Mouse (Mus musculus) cerebellum, adult 2 months (tissue): ENCODE measurements at regions not wholly inside any gene's neighbourhood (a gene's known extent, or its start where the extent isn't known, plus 50 kb on each side); places are given as distances from the start of the nearest gene placed in this dataset.

Experiments used
- DNase-seq, 2 experiments: peaks; one replicate each; pipeline ENCODE4 v3.0.0; 2021
- H3K27ac ChIP-seq: fragments of 200-500 bp; 2 replicates; pipeline ENCODE4 v1.5.1; 2012; ENCODE audit warnings: low read length, control low read depth, inconsistent platforms; ENCODE audit not compliant: insufficient read depth
- H3K27me3 ChIP-seq: fragments of 200-500 bp; 2 replicates; pipeline ENCODE4 v1.6.1; 2012; ENCODE audit warnings: inconsistent platforms, mild to moderate bottlenecking, low read length, moderate library complexity; ENCODE audit not compliant: control insufficient read depth, insufficient read depth
- H3K4me1 ChIP-seq: fragments of 200-500 bp; 2 replicates; pipeline ENCODE4 v1.6.1; 2011; ENCODE audit warnings: low read length; ENCODE audit not compliant: control insufficient read depth, insufficient read depth
- H3K4me3 ChIP-seq: fragments of 200-500 bp; replicated peaks from 2 replicates; pipeline ENCODE3; 2011; ENCODE audit warnings: mild to moderate bottlenecking, low read depth, low read length, control low read depth; ENCODE audit not compliant: insufficient read depth
- CTCF ChIP-seq: fragments of 200-500 bp; IDR thresholded peaks from 2 replicates; pipeline ENCODE4 v1.5.1; 2011; ENCODE audit warnings: low read depth, mild to moderate bottlenecking, control low read depth, low read length, moderate library complexity, borderline replicate concordance; ENCODE audit not compliant: insufficient read depth
- POLR2A ChIP-seq: fragments of 200-500 bp; IDR thresholded peaks from 2 replicates; pipeline ENCODE4 v1.6.1; 2011; ENCODE audit warnings: low read length, control low read depth, borderline replicate concordance; ENCODE audit not compliant: insufficient read depth
- WGBS: fragments of 180-500 bp; shearing (Covaris S2); methylation state at CpG from one replicate; pipeline ENCODE4 v1.1.7; 2018; 5-methylcytosine and 5-hydroxymethylcytosine counted together

DNA sequence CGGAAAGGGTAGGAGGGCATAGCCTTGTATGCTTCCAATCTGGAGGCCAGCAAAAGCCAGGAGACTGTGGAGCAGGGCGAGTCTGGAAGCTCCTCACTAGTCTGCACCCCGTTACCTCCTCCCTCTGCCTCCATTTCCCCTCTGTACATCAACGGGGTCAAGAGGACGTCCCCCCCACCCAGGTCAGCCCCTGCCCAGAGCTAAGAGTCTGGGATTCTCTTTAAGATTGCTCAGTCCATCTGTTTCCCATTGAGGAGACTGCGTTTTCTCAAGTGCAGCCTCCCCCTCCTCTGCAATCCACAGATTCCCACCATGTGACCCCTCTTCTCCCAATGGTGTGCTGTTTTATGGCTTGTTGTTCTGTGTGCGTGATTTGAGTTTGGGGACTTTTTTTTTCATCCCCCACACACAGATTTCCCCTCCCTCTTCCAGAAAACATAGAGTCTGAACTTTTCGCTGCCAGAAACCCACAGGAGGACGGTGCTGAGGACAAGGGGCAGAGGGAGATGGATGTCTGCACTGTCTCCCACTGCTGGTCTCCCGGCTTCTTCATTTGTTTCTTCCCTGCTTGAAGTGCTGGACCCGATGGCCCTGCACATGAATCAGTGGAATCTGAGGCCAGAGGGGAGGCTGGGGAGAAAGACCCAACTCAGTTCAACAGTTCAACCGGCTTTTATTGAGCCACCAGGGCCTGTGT lies 162.6 kb downstream of the Cyp26b1 start:
- no peak for TF ChIP-seq CTCF
- TF ChIP-seq POLR2A = no peak

GRCm38 (mm10) chr6:84430146-84430545 lies 163.6 kb downstream of the Cyp26b1 start:
- Histone ChIP-seq H3K27me3 (peaks cover 1% of the 10 kb centered on the region; the same call in 1 of the 2 replicates), H3K4me3 (no peak overlapping the region), H3K4me1 (peaks cover 7% of the 10 kb centered on the region), H3K27ac (no peak overlapping the region)
- DNase-seq = no peak
- TF ChIP-seq CTCF (no peak), POLR2A (no peak)
- WGBS = 82% methylated on average over 4 of the region's 4 CpGs

More for the DNA sequence above, 162.6 kb downstream of the Cyp26b1 start:
- peaks cover 7% of the 10 kb centered on the region for H3K4me1 ChIP-seq
- DNase-seq = no peak
- H3K27ac ChIP-seq = no peak overlapping the region
- H3K4me3 ChIP-seq = no peak overlapping the region
- 71% methylated on average over 12 of the region's 12 CpGs for WGBS
- peaks cover 1% of the 10 kb centered on the region; the same call in 1 of the 2 replicates for H3K27me3 ChIP-seq

DNA sequence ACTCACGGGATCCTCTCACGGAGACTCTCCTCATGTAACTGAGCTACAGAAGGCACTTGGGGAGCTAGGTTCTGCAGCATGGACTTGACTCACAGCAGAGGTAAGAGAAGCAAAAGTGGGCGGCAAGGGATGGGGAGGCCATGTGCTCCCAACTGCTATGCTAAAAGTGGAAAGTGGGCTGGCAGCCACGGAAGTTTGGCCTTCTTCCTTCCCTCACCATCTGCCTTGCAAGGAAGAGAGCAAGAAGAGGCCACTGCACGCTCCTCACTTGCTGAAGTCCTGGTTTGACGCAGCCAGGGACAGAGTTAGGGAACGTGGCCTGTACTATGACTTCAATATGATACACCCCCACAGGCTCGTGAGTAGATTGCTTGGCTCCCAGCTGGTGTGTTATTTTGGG lies 164.5 kb downstream of the Cyp26b1 start:
- peaks cover 7% of the 10 kb centered on the region for H3K4me1 ChIP-seq
- H3K27me3 ChIP-seq = peaks cover 1% of the 10 kb centered on the region; the same call in 1 of the 2 replicates
- TF ChIP-seq CTCF (no peak), POLR2A (no peak)
- H3K27ac ChIP-seq = no peak overlapping the region
- 37% methylated on average over 8 of the region's 8 CpGs for WGBS
- DNase-seq = peak; percentile 28 to 35
- no peak overlapping the region for H3K4me3 ChIP-seq

DNA sequence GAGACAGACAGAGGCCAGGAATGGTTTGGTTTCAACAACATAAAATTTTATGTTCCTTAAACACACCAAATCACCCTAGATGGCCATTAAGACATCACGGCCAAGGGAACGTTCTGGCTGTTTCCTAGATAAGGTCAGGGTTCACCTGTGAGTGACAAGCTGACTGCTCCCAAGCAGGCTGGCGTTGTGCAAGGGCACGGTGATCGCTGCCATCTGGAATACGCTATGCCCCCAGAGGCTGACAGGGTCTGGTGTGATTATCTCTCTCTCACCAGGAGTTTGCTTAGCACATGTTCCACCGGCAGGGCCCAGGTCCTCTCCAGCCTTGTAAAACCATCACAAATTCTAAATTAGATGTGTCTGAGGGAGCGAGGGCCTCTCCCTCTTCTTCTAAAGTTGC lies 167.0 kb downstream of the Cyp26b1 start:
- no peak for TF ChIP-seq POLR2A
- no peak for TF ChIP-seq CTCF
- Histone ChIP-seq H3K27ac (no peak overlapping the region), H3K4me1 (peaks cover 7% of the 10 kb centered on the region)

GRCm38 (mm10) chr6:84425823-84426222 lies 167.9 kb downstream of the Cyp26b1 start:
- TF ChIP-seq CTCF = peak; percentile 65
- no peak for TF ChIP-seq POLR2A
- DNase-seq = peak; percentile 55 to 59
- 30% methylated on average over 4 of the region's 4 CpGs for WGBS

More for the DNA sequence above, 167.0 kb downstream of the Cyp26b1 start:
- Histone ChIP-seq H3K27me3 (no peaks in the 10 kb centered on the region), H3K4me3 (no peak overlapping the region)
- no peak for DNase-seq
- WGBS = 77% methylated on average over 8 of the region's 8 CpGs

GRCm38 (mm10) chr6:84422946-84423345 lies 170.8 kb downstream of the Cyp26b1 start:
- H3K4me3 ChIP-seq = no peak overlapping the region
- no peak overlapping the region for H3K27ac ChIP-seq
- H3K4me1 ChIP-seq = no peaks in the 10 kb centered on the region
- DNase-seq = no peak
- 91% methylated on average over 3 of the region's 3 CpGs for WGBS
- TF ChIP-seq CTCF = no peak
- TF ChIP-seq POLR2A = no peak
- no peaks in the 10 kb centered on the region for H3K27me3 ChIP-seq

More at GRCm38 (mm10) chr6:84425823-84426222, 167.9 kb downstream of the Cyp26b1 start:
- Histone ChIP-seq H3K27me3 (no peaks in the 10 kb centered on the region), H3K4me1 (peaks cover 7% of the 10 kb centered on the region), H3K4me3 (no peak overlapping the region), H3K27ac (no peak overlapping the region)

- no peak for DNase-seq
- 18% methylated on average over 2 of the region's 2 CpGs for WGBS
- Histone ChIP-seq H3K27ac (no peak overlapping the region), H3K4me1 (no peaks in the 10 kb centered on the region), H3K4me3 (no peak overlapping the region), H3K27me3 (no peaks in the 10 kb centered on the region)
- no peak for TF ChIP-seq CTCF
Observed at GRCm38 (mm10) chr6:84419691-84420090, 174.0 kb downstream of the Cyp26b1 start.

DNA sequence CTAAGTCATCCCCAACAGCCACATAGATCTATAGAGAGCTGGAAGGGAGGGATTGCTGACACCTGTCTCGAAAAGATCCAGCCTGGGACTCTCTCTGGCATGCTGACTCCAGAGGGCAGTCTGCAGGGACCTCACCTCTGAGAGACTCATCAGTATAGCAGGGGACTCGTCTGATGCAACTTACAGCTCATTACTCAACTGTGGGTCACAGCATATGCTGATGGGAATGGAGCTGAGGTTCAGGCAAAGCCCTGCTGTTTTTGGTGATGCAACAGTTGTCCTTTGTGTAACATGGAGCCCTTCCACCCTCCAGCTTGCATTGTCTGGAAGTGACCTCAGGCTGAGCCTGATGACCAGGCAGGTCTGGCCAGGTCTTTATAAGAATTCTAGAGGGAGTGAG lies 174.4 kb downstream of the Cyp26b1 start:
- Histone ChIP-seq H3K27me3 (no peaks in the 10 kb centered on the region), H3K4me1 (no peaks in the 10 kb centered on the region), H3K4me3 (no peak overlapping the region), H3K27ac (no peak overlapping the region)
- TF ChIP-seq CTCF (no peak), POLR2A (no peak)
- DNase-seq = no peak
- 76% methylated on average over 2 of the region's 2 CpGs for WGBS
